Mouse (Mus musculus): ENCODE results near the gene Utp14b.

The Utp14b gene

DNA sequence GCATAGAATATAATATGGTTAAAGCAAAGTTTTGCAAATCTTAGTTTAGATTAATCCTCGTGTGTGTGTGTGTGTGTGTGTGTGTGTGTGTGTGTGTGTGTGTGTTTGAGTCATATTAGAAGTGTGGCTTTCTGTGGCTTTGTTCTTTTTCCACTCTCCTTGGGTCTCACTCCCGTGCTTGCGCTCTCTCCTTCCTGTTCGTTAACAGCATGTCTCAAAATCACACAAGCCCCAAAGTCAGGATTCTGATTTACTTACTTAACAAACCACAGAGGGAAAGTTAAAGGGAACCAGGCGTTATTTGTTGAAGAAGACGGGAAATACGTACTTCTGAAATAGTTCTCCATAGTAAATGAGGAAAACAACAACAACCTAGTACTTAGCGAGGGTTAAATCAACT is 26.3 kb downstream of the Utp14b start:
- no peak for DNase-seq (ENCODE audit: low read depth in 1 of 2, low spot score in 2 of 2)

GRCm38 (mm10) chr1:78686872-78687271 is 29.0 kb downstream of the Utp14b start:
- DNase-seq (ENCODE audit: low read depth in 1 of 2, low spot score in 2 of 2) = no peak

DNA sequence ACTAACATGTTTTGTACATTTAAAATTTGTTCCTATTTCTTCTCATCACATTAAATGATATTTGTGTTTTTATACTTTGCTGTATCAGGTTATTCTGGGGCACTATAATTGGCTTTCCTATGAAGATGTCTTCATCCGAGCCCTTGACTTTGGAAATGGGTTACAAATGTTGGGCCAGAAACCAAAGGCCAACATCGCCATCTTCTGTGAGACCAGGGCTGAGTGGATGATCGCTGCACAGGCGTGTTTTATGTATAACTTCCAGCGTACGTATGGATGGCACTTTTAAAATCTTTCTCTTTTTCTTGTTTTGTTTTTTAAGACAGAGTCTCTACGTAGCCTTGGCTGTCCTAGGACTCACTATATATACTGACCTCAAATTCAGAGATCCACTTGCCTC is 30.3 kb downstream of the Utp14b start:
- DNase-seq (ENCODE audit: low read depth in 1 of 2, low spot score in 2 of 2) = no peak

GRCm38 (mm10) chr1:78694503-78695258 is 36.8 kb downstream of the Utp14b start:
- DNase-seq (ENCODE audit: low read depth in 1 of 2, low spot score in 2 of 2) = no peak

DNA sequence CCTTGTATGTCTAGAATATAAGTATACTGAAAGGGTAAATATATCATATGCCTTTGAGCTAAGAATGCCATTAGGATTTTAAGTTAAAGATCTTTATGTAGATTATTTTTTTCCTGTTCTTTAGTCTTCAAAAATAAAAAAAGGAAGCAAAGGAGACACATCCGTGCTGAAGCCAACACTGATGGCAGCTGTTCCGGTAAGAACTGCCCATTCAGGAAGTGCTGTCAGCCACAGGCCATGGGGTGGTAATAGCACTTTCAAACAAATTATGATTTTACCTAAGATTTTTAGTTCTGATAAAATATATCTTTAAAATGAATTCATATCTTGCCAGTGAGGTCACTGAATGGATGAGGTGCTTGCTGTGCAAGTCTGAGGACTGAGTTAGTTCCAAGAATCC is 38.5 kb downstream of the Utp14b start:
- no peak for DNase-seq (ENCODE audit: low read depth in 1 of 2, low spot score in 2 of 2)

DNA sequence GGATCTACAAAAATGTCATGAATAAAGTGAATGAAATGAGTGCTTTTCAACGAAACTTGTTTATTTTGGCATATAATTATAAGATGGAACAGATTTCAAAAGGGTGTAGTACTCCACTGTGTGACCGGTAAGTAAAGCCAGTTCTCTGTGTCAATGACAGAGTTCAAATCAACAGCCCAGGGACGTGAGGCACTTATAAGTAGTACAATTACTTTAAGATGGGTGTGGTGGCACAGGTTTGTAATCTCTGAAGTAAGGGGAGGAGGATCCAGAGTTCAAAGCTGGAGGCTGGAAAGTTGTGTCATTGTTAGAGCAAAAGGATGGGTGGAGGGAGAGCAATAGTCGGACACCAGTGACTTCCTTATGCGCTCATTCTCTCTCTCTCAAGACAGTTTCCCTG is 39.1 kb downstream of the Utp14b start:
- DNase-seq (ENCODE audit: low read depth in 1 of 2, low spot score in 2 of 2) = no peak

DNA sequence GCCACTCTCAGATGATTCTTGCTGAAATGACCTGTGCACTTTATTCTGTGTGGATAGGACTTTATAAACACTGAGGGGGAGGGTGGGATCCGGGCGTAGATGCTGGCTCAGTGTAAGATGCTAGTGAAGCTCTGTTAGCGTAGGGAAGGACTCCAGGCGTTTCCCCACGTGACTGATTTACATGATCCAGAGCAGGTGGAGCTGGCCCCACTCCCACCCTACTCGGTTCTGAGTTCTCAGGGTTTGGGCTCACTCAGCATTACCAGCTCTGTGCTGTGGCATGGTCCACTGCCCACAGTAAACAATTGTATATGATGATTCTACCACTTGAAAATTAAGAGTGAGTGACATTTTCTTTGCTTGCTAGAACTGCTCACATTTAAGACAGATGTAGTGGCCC is 40.3 kb downstream of the Utp14b start:
- DNase-seq (ENCODE audit: low read depth in 1 of 2, low spot score in 2 of 2) = no peak

- DNase-seq (ENCODE audit: low read depth in 1 of 2, low spot score in 2 of 2) = no peak
Observed at GRCm38 (mm10) chr1:78701740-78702139, 43.9 kb downstream of the Utp14b start.

DNA sequence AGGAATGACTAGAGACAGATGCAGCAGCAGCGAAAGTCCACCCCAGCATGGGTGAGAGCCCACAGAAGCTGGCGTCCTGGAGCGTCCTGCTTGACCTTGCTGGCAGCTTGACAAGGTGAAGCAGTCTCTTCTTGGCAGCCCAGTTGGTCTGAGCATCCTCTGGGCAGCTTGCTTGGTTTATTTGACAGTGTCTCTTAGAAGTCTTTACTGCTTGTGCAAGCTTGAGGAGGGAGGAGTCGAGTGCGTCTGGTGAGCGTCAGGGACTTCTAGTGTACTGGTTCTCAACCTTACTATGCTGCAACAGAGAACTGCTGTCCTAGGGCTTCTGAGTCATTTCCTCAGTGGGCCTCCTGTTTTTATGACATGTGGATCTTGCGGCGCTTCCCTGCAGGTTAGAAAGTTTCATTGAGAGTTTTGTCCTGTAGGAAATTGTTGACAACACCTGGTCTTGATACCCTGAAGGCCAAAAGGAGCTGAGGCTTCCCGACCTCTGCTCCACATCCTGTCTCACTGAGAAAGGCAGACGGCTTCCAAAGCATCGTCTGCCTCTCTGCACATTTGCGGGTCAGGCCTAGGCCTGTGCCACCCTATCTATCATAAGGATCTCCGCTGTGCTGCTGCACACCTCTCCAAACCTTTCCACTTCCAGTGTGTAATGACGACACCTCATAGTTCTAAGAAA is 44.6 kb downstream of the Utp14b start:
- DNase-seq (ENCODE audit: low read depth in 1 of 2, low spot score in 2 of 2) = peak in 1 of 2 experiments; percentile 9

DNA sequence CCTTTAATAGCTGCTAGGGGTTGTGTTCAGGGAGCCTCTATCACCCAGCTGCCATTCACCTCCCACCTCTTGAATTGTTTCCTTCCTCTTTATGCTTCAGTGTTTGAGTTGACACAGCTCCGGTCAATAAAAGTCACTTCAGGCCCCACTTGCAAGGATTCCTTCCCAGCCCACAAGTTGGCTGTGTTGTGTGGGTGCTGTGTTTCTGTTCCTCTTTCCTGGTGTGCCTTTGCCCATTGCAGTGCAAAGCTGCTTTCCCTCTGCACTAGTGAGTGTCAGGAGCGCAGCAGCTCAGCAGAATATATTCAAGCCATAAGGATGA is 45.1 kb downstream of the Utp14b start:
- peak; percentile 25 to 28 for DNase-seq (ENCODE audit: low read depth in 1 of 2, low spot score in 2 of 2)

- DNase-seq (ENCODE audit: low read depth in 1 of 2, low spot score in 2 of 2) = no peak
Observed at GRCm38 (mm10) chr1:78706338-78706737, 48.5 kb downstream of the Utp14b start.

DNA sequence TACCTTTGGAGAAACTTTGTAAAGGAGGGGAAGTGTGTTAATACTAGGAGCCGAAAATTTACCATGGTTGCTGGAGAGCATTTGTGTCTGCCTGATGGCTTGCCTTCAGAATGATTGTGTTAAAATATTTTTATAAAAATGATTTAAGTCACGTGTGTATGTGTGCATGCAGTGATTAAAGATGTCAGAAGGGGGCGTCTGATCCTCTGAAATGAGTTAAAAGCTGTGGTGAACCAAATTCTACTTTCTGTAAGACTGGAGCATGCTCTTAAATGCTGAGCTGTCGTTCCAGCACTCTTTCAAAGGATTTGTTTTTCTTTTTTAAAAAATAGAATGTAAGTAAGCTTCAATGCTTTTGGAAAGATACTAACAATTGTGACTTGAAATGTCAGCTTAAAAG is 49.4 kb downstream of the Utp14b start:
- DNase-seq (ENCODE audit: low read depth in 1 of 2, low spot score in 2 of 2) = no peak

GRCm38 (mm10) chr1:78710026-78710425 is 52.2 kb downstream of the Utp14b start:
- DNase-seq (ENCODE audit: low read depth in 1 of 2, low spot score in 2 of 2) = no peak

- no peak for DNase-seq (ENCODE audit: low read depth in 1 of 2, low spot score in 2 of 2)
Observed at GRCm38 (mm10) chr1:78710613-78711329, 52.9 kb downstream of the Utp14b start.

Data from monocyte, adult 2 months (primary cell).